ENCODE assay signal across 9 mouse cellular contexts in genomic region chr3:66296545-66296944, GRCm38 (mm10). TPM values are rescaled to one million over a fixed set of nuclear protein-coding genes. Genes with fewer than 3 reads are reported as not detected.
A peak's percentile ranks its signal among the peaks of the same experiment; 100 is the strongest.
DNase-seq lines count a peak whose midpoint lies in the region; ATAC-seq and TF ChIP-seq lines count a peak whose summit lies in the region.
"Had no signal": no experiment of that assay in that cellular context is flagged by ENCODE, and none has a peak within 500 bp of the region (broad histone marks: within the 10 kb centered on the region; RNA-seq: fewer than 3 reads in every experiment).

TSS of gene Veph1 (minus strand) at chr3:66296837.

- H3K27ac ChIP-seq in ES-Bruce4 (ENCODE audit: insufficient read depth, low read length), result no peak within 1 kb of the TSS
- H3K27ac ChIP-seq in hindbrain, embryonic 15.5 days (replicated peaks), result no peak within 1 kb of the TSS
- H3K27ac ChIP-seq: embryonic facial prominence, embryonic 15.5 days had no signal

- no peak within 1 kb of the TSS for H3K9ac ChIP-seq in ES-Bruce4 (ENCODE audit: low read depth, poor library complexity, severe bottlenecking)
- H3K9ac ChIP-seq in hindbrain, embryonic 15.5 days, result no peak within 1 kb of the TSS
- H3K9ac ChIP-seq: embryonic facial prominence, embryonic 15.5 days had no signal

- no peak within 1 kb of the TSS for H3K4me3 ChIP-seq in ES-Bruce4 (ENCODE audit: low read depth, low read length)
- no peak within 1 kb of the TSS for H3K4me3 ChIP-seq in hindbrain, embryonic 15.5 days
- H3K4me3 ChIP-seq: embryonic facial prominence, embryonic 15.5 days had no signal

- 0 out of 2 replicates have a peak within 1 kb of the TSS, but pooled peaks have one; percentile 14 for H3K4me2 ChIP-seq in hindbrain, embryonic 15.5 days
- H3K4me2 ChIP-seq: embryonic facial prominence, embryonic 15.5 days had no signal

- DNase-seq in embryo, embryonic 10.5 days (ENCODE audit: low spot score), result peak; percentile 22
- DNase-seq in lung, postnatal 10 days, result peak; percentile 9
- DNase-seq in thymus, postnatal 0 days (ENCODE audit: low spot score), result no peak
- no peak for DNase-seq in gastrocnemius, postnatal 36 days
- no peak for DNase-seq in left cerebral cortex, adult 9 months (ENCODE audit: low spot score in 2 of 2)

- H3K27me3 ChIP-seq in ES-Bruce4 (ENCODE audit: control insufficient read depth, insufficient read depth, low read length, poor library complexity, severe bottlenecking), result no peaks in the 10 kb centered on the region
- no peaks in the 10 kb centered on the region for H3K27me3 ChIP-seq in hindbrain, embryonic 15.5 days
- H3K27me3 ChIP-seq: embryonic facial prominence, embryonic 15.5 days had no signal

- no peak for TF ChIP-seq POLR2A in ES-Bruce4 (IDR thresholded peaks at IDR 0.05; ENCODE audit: insufficient read depth, low read length)

- intact Hi-C loops in gastrocnemius, postnatal 36 days (cut with DNase I), result no loop called here

- TF ChIP-seq EP300 in ES-Bruce4 (IDR thresholded peaks at IDR 0.05; ENCODE audit: insufficient read depth, low read depth, low read length), result 0 out of 2 replicates have a peak, but pooled peaks have one; percentile 9

- TF ChIP-seq CTCF in ES-Bruce4 (IDR thresholded peaks at IDR 0.05; ENCODE audit: low read depth, low read length), result no peak

- no peaks in the 10 kb centered on the region for H3K4me1 ChIP-seq in ES-Bruce4 (ENCODE audit: control insufficient read depth, insufficient read depth, low read length)
- H3K4me1 ChIP-seq in hindbrain, embryonic 15.5 days (replicated peaks), result peaks cover 9% of the 10 kb centered on the region

- WGBS in hindbrain, embryonic 15.5 days, result 12% methylated on average over 11 of the region's 11 CpGs

- peak; percentile 48; the same call in 1 of the 2 replicates for ATAC-seq in hindbrain, embryonic 15.5 days (ENCODE audit: low FRiP score, low read depth)
- ATAC-seq in megakaryocyte, adult 5-6 weeks (ENCODE audit: poor library complexity, severe bottlenecking), result no peak

- no peaks in the 10 kb centered on the region for H3K36me3 ChIP-seq in ES-Bruce4 (ENCODE audit: control insufficient read depth, insufficient read depth, low read length, poor library complexity, severe bottlenecking)
- no peaks in the 10 kb centered on the region for H3K36me3 ChIP-seq in hindbrain, embryonic 15.5 days
- H3K36me3 ChIP-seq: embryonic facial prominence, embryonic 15.5 days had no signal

- H3K9me3 ChIP-seq in ES-Bruce4 (replicated peaks; ENCODE audit: control insufficient read depth, insufficient read depth, low read length, poor library complexity, severe bottlenecking), result no peaks in the 10 kb centered on the region
- H3K9me3 ChIP-seq in hindbrain, embryonic 15.5 days, result no peaks in the 10 kb centered on the region
- H3K9me3 ChIP-seq: embryonic facial prominence, embryonic 15.5 days had no signal

RNA-seq across cellular contexts. Expression of gene Veph1, which starts in this region (rescaled TPM):
- polyA plus RNA-seq in ES-Bruce4 (2011; ENCODE audit: insufficient read depth, insufficient read length, low read depth, missing spikeins), result 0.12 and 0.18 TPM in 2 replicates
- 2.4 and 3.1 TPM in 2 replicates for polyA plus RNA-seq in hindbrain, embryonic 15.5 days (2015; fragmentation: Nextera tagmentation; extraction: Ambion mirVana)
- polyA plus RNA-seq in thymus, postnatal 0 days (2015; fragmentation: Nextera tagmentation; extraction: Ambion mirVana), result 0.03 TPM in 1 of 2 replicates, not detected in the other
- total RNA-seq in gastrocnemius, postnatal 36 days (2021), result not detected
- total RNA-seq in megakaryocyte, adult 5-6 weeks (2015), result not detected in 2 replicates
- not detected in 2 replicates for total RNA-seq in megakaryocyte, adult 5-6 weeks (2017)

Comparison
In these comparisons a context has a peak if more than half of its experiments do, and no peak if none do; other contexts are left out.
1. DNase-seq: peak in embryo, embryonic 10.5 days (single experiment) and lung, postnatal 10 days (single experiment); none in thymus, postnatal 0 days (single experiment), gastrocnemius, postnatal 36 days (0 of 2) and left cerebral cortex, adult 9 months (0 of 2).